Mouse (Mus musculus) C2C12 (cell line): ENCODE results near the gene Hsf2. TPM values are rescaled to one million over a fixed set of nuclear protein-coding genes. Genes with fewer than 3 reads are reported as not detected.

Experiments used
- H3K27me3 ChIP-seq: one replicate; pipeline ENCODE4 v1.6.1; 2011; ENCODE audit not compliant: control insufficient read depth, insufficient read depth, insufficient read length
- H3K36me3 ChIP-seq: one replicate; pipeline ENCODE4 v1.6.1; 2011; ENCODE audit not compliant: control insufficient read depth, insufficient read depth
- H3K4me3 ChIP-seq: one replicate; pipeline ENCODE4 v1.5.1; 2011; ENCODE audit warnings: mild to moderate bottlenecking, control low read depth; ENCODE audit not compliant: poor library complexity, insufficient read depth, severe bottlenecking
- H3K79me2 ChIP-seq: one replicate; pipeline ENCODE4 v1.6.1; 2011; ENCODE audit not compliant: control insufficient read depth, insufficient read depth
- H3K79me3 ChIP-seq: one replicate; pipeline ENCODE4 v1.6.1; 2011; ENCODE audit warnings: low read depth, control low read depth
- H3ac ChIP-seq: one replicate; pipeline ENCODE3; 2011; ENCODE audit warnings: low read depth; ENCODE audit not compliant: control insufficient read depth, insufficient read length
- CEBPB ChIP-seq: IDR thresholded peaks from one replicate; pipeline ENCODE4 v1.6.1; 2011; ENCODE audit warnings: low read depth, mild to moderate bottlenecking, control low read depth, moderate library complexity
- CTCF ChIP-seq: IDR thresholded peaks from one replicate; pipeline ENCODE4 v1.5.1; 2011; ENCODE audit not compliant: control insufficient read depth, insufficient read depth, insufficient read length
- FOSL1 ChIP-seq: IDR thresholded peaks from one replicate; pipeline ENCODE4 v1.8.0; 2011; ENCODE audit warnings: mild to moderate bottlenecking, low read length; ENCODE audit not compliant: poor library complexity, insufficient read depth, severe bottlenecking
- MAX ChIP-seq: IDR thresholded peaks from one replicate; pipeline ENCODE4 v1.6.1; 2011; ENCODE audit warnings: mild to moderate bottlenecking, control low read depth
- MYOD1 ChIP-seq: IDR thresholded peaks from one replicate; pipeline ENCODE4 v1.6.1; 2011; ENCODE audit warnings: low read depth; ENCODE audit not compliant: control insufficient read depth, insufficient read length
- MYOG ChIP-seq: IDR thresholded peaks from one replicate; pipeline ENCODE4 v1.6.1; 2011; ENCODE audit not compliant: control insufficient read depth, insufficient read length; ENCODE audit errors: extremely low read depth
- USF1 ChIP-seq: IDR thresholded peaks from one replicate; pipeline ENCODE4 v1.6.1; 2011; ENCODE audit warnings: low read depth, mild to moderate bottlenecking, control low read depth, moderate library complexity
- long read RNA-seq, 2 experiments: library from polyadenylated mRNA; unstranded; transcript quantifications; one replicate each; pipeline ENCODE4 v2.0.0; 2019 to 2020
- polyA plus RNA-seq: library from polyadenylated mRNA; unstranded; fragments of >200 nt; fragmentation: generic; extraction: Trizol; gene quantifications from one replicate; pipeline ENCODE4 v1.2.1, GENCODE M21; 2012; ENCODE audit warnings: missing spikeins

The Hsf2 gene
- 8.2 TPM for polyA plus RNA-seq
- long read RNA-seq, experiment 1, partial matches to known transcripts: 1 of 28 reads
- long read RNA-seq, experiment 1, other reads (novel, unspliced or antisense): 23 of 28 reads
- long read RNA-seq, experiment 2, transcript Hsf2-201 (12 exons, 2,604 nt): major isoform, 26 of 51 reads
- long read RNA-seq, experiment 2, partial matches to known transcripts: 1 of 51 reads
- long read RNA-seq, experiment 2, other reads (novel, unspliced or antisense): 24 of 51 reads

GRCm38 (mm10) chr10:57485908-57486541, at the start of gene Hsf2:
Hsf2 (plus strand) TSS chr10:57486385.
- H3K27me3 ChIP-seq: no peaks in the 10 kb centered on the region
- H3K79me2 ChIP-seq: peaks cover 46% of the 10 kb centered on the region
- peak within 1 kb of the TSS; percentile 96 for H3ac ChIP-seq
- TF ChIP-seq USF1 (peak; percentile 69), CTCF (no peak), CEBPB (no peak), FOSL1 (no peak), MYOD1 (no peak), MAX (peak; percentile 68), MYOG (no peak)
- peaks cover 26% of the 10 kb centered on the region for H3K79me3 ChIP-seq
- peak within 1 kb of the TSS; percentile 59 for H3K4me3 ChIP-seq
- H3K36me3 ChIP-seq: no peaks in the 10 kb centered on the region

- H3K27me3 ChIP-seq: no peaks in the 10 kb centered on the region
- H3K36me3 ChIP-seq: no peaks in the 10 kb centered on the region
- no peak overlapping the region for H3K4me3 ChIP-seq
- no peak overlapping the region for H3ac ChIP-seq
- no peaks in the 10 kb centered on the region for H3K79me2 ChIP-seq
- H3K79me3 ChIP-seq: no peaks in the 10 kb centered on the region
- TF ChIP-seq FOSL1: no peak
- no peak for TF ChIP-seq MYOG
- no peak for TF ChIP-seq MAX
- no peak for TF ChIP-seq CEBPB
- TF ChIP-seq CTCF: no peak
- no peak for TF ChIP-seq USF1
- no peak for TF ChIP-seq MYOD1
Measured at GRCm38 (mm10) chr10:57437898-57438297, 48.3 kb upstream of the Hsf2 start.

DNA sequence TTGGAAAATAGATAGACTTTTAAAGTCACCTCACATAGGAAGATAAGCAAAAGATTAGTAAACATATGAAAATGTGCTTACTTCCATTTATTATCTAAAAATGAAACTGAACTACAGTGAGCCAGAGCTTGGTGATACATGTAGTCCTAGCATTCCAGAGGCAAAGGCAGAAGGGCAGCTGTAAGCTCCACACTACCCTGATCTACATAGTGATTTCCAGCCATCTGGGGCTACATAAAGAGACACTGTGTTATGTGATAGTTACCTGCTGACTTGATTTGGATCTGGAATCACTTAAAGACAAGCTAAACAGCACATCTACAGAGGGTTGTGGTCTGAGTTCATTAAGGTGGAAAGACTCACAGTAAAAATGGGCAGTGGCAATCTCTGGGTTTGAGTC, 45.1 kb upstream of the Hsf2 start:
- Histone ChIP-seq H3K4me3 (no peak overlapping the region), H3K79me3 (no peaks in the 10 kb centered on the region), H3K36me3 (no peaks in the 10 kb centered on the region), H3K79me2 (no peaks in the 10 kb centered on the region), H3K27me3 (no peaks in the 10 kb centered on the region), H3ac (no peak overlapping the region)
- no peak for TF ChIP-seq CTCF
- no peak for TF ChIP-seq MAX
- no peak for TF ChIP-seq MYOG
- no peak for TF ChIP-seq MYOD1
- no peak for TF ChIP-seq USF1
- TF ChIP-seq FOSL1: no peak
- no peak for TF ChIP-seq CEBPB

DNA sequence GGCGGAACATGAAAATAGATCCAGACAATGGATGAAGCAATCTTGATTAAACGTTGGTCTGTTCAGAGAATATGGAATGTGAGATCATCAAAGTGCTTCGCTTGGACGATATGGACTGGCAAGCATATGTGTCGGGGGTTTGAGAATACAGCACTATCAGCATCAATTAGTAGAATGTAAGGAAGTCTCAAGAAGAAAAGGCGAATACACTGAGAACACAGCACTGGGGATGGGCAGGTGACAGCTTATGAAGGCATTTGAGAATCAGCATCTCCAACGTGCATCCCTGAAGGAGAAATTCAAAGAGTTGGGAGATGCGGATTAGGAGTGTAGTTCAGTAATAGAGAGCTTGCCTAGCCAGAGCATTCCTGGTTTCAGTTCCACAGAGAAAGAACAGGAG, 41.8 kb upstream of the Hsf2 start:
- H3K4me3 ChIP-seq: no peak overlapping the region
- no peaks in the 10 kb centered on the region for H3K79me2 ChIP-seq
- H3K36me3 ChIP-seq: no peaks in the 10 kb centered on the region
- no peaks in the 10 kb centered on the region for H3K79me3 ChIP-seq
- TF ChIP-seq CEBPB (no peak), USF1 (no peak), MYOD1 (no peak), FOSL1 (no peak), CTCF (no peak), MYOG (no peak)
- H3ac ChIP-seq: no peak overlapping the region
- no peaks in the 10 kb centered on the region for H3K27me3 ChIP-seq

DNA sequence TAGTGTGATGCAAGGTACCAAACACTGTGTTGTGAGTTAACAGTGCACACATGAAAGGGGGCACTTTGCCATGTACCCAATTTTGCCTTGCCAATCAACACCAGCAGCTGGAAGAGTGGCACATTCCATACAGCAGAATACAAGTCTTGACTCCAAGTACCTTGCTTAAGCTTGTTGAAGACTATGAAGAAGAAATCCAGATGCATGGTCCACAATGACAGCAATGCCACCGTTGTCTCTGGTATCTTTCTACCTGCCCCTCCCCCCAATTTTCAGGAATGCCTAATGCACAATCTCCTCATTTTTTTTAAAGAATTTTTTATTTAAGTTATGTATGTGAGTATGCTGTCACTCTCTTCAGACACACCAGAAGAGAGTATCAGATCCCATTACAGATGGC, 40.5 kb upstream of the Hsf2 start:
- Histone ChIP-seq H3K36me3 (no peaks in the 10 kb centered on the region), H3K4me3 (no peak overlapping the region), H3K79me2 (no peaks in the 10 kb centered on the region), H3ac (no peak overlapping the region), H3K27me3 (no peaks in the 10 kb centered on the region), H3K79me3 (no peaks in the 10 kb centered on the region)
- no peak for TF ChIP-seq MYOG

DNA sequence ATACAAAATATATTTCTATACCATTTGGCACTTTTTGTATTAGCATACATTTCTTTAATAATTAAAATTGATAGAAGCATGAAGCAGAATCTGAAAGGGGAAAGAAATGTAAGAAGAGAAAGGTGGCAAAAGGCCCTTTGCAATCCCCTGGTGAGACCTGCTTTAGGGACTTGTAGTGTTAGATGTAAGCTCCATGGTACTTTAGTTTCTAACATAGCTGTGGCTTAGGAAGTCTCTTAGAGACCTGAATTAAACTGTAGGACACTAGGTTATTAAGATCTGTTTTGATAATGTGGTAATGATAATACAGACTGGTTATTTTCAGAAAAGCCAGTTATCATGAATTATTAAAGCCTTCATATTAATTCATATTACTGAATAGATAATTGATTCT, 38.5 kb upstream of the Hsf2 start:
- no peaks in the 10 kb centered on the region for H3K79me3 ChIP-seq
- no peak overlapping the region for H3ac ChIP-seq
- no peaks in the 10 kb centered on the region for H3K27me3 ChIP-seq
- H3K36me3 ChIP-seq: no peaks in the 10 kb centered on the region
- H3K79me2 ChIP-seq: no peaks in the 10 kb centered on the region
- H3K4me3 ChIP-seq: no peak overlapping the region
- TF ChIP-seq CTCF (no peak), CEBPB (no peak), USF1 (no peak), MYOD1 (no peak), MAX (no peak), MYOG (no peak), FOSL1 (no peak)
